27 mouse cellular contexts compared by ENCODE assay signal in genomic region chr1:181323134-181323533, GRCm38 (mm10). TPM values are rescaled to one million over a fixed set of nuclear protein-coding genes. Genes with fewer than 3 reads are reported as not detected.
DNase-seq lines count a peak whose midpoint lies in the region; ATAC-seq and TF ChIP-seq lines count a peak whose summit lies in the region.
"Had no signal": no experiment of that assay in that cellular context is flagged by ENCODE, and none has a peak within 500 bp of the region (broad histone marks: within the 10 kb centered on the region; RNA-seq: fewer than 3 reads in every experiment).

No protein-coding gene starts in this region.

- no peak for TF ChIP-seq CTCF in G1E (IDR thresholded peaks at IDR 0.05; ENCODE audit: low read depth, low read length)
- TF ChIP-seq CTCF in lung, postnatal 0 days (IDR thresholded peaks at IDR 0.05) = no peak

- peak overlapping the region; percentile 52 for H3K4me2 ChIP-seq in liver, embryonic 15.5 days
- H3K4me2 ChIP-seq in lung, postnatal 0 days (replicated peaks; ENCODE audit: low read depth, low read length) = no peak overlapping the region
- H3K4me2 ChIP-seq: forebrain, embryonic 12.5 days; hindbrain, embryonic 13.5 days; limb, embryonic 13.5 days; lung, embryonic 15.5 days; midbrain, embryonic 12.5 days; neural tube, embryonic 12.5 days had no signal

- WGBS in liver, embryonic 15.5 days (ENCODE audit: insufficient replicate concordance) = 34% methylated on average over 3 of the region's 3 CpGs
- 87% methylated on average over 3 of the region's 3 CpGs for WGBS in lung, postnatal 0 days

- H3K36me3 ChIP-seq in G1E (replicated peaks) = no peaks in the 10 kb centered on the region
- H3K36me3 ChIP-seq in liver, embryonic 15.5 days (replicated peaks) = no peaks in the 10 kb centered on the region
- H3K36me3 ChIP-seq in lung, postnatal 0 days (ENCODE audit: insufficient read depth, low read length) = no peaks in the 10 kb centered on the region
- H3K36me3 ChIP-seq: forebrain, embryonic 12.5 days; hindbrain, embryonic 13.5 days; limb, embryonic 13.5 days; lung, embryonic 15.5 days; midbrain, embryonic 12.5 days; neural tube, embryonic 12.5 days had no signal

- peak overlapping the region; percentile 87 for H3K27ac ChIP-seq in liver, embryonic 15.5 days (replicated peaks)
- H3K27ac ChIP-seq in lung, postnatal 0 days (ENCODE audit: low read length) = no peak overlapping the region
- H3K27ac ChIP-seq: forebrain, embryonic 12.5 days; heart, adult 2 months; hindbrain, embryonic 13.5 days; limb, embryonic 13.5 days; lung, embryonic 15.5 days; macrophage; midbrain, embryonic 12.5 days; neural tube, embryonic 12.5 days had no signal

- no peak for TF ChIP-seq EP300 in lung, postnatal 0 days (IDR thresholded peaks at IDR 0.05)

- peak; percentile 32 for DNase-seq in adrenal gland, adult 2 months
- DNase-seq in adrenal gland, postnatal 14 days = no peak
- no peak for DNase-seq in G1E (ENCODE audit: low spot score)
- no peak for DNase-seq in right cerebral cortex, postnatal 10 days (ENCODE audit: low spot score in 2 of 2)
- no peak for DNase-seq in lung, postnatal 0 days (ENCODE audit: low spot score)
- no peak for DNase-seq in gastrocnemius, postnatal 4 days (ENCODE audit: low spot score in 2 of 2)
- DNase-seq: cerebellum, adult 11 months; cerebellum, postnatal 14 days; embryo, embryonic 11 days; heart, adult 2 months; kidney, adult 2 months; kidney, postnatal 36 days; thymus, postnatal 36 days had no signal

- H3K9ac ChIP-seq in liver, embryonic 15.5 days = no peak overlapping the region
- H3K9ac ChIP-seq in lung, postnatal 0 days (replicated peaks; ENCODE audit: low read depth) = no peak overlapping the region
- H3K9ac ChIP-seq: forebrain, embryonic 12.5 days; hindbrain, embryonic 13.5 days; limb, embryonic 13.5 days; lung, embryonic 15.5 days; midbrain, embryonic 12.5 days; neural tube, embryonic 12.5 days had no signal

- peaks cover 38% of the 10 kb centered on the region for H3K4me1 ChIP-seq in G1E (ENCODE audit: insufficient read depth, low read depth, low read length)
- peaks cover 56% of the 10 kb centered on the region for H3K4me1 ChIP-seq in liver, embryonic 15.5 days (replicated peaks)
- H3K4me1 ChIP-seq in lung, postnatal 0 days (ENCODE audit: insufficient read depth, low read depth, low read length) = no peaks in the 10 kb centered on the region
- H3K4me1 ChIP-seq: forebrain, embryonic 12.5 days; hindbrain, embryonic 13.5 days; limb, embryonic 13.5 days; lung, embryonic 15.5 days; midbrain, embryonic 12.5 days; neural tube, embryonic 12.5 days had no signal

- H3K4me3 ChIP-seq in G1E (ENCODE audit: low read depth, low read length) = no peak overlapping the region
- H3K4me3 ChIP-seq in liver, embryonic 15.5 days (replicated peaks) = no peak overlapping the region
- no peak overlapping the region for H3K4me3 ChIP-seq in lung, postnatal 0 days (ENCODE audit: low read depth, low read length)
- H3K4me3 ChIP-seq: forebrain, embryonic 12.5 days; heart, adult 2 months; hindbrain, embryonic 13.5 days; limb, embryonic 13.5 days; lung, embryonic 15.5 days; midbrain, embryonic 12.5 days; neural tube, embryonic 12.5 days had no signal

- ATAC-seq in G1E (ENCODE audit: extremely low read depth, insufficient number of reproducible peaks, low FRiP score, poor library complexity, severe bottlenecking) = peak; percentile 78
- peak; percentile 82 for ATAC-seq in erythroblast, adult 5-6 weeks (replicated peaks; ENCODE audit: low FRiP score, poor library complexity, severe bottlenecking)
- ATAC-seq in liver, embryonic 15.5 days (ENCODE audit: insufficient read depth) = peak; percentile 96
- no peak for ATAC-seq in lung, postnatal 0 days
- ATAC-seq: CD4-positive, CD25-positive, alpha-beta regulatory T cell, adult 4 months; inflammation-experienced regulatory T-cells, adult 6 months had no signal

- H3K27me3 ChIP-seq in G1E (ENCODE audit: insufficient read depth, low read length) = no peaks in the 10 kb centered on the region
- 0 out of 2 replicates have a peak, but pooled peaks cover 3% of the 10 kb centered on the region for H3K27me3 ChIP-seq in liver, embryonic 15.5 days
- no peaks in the 10 kb centered on the region for H3K27me3 ChIP-seq in lung, postnatal 0 days (replicated peaks; ENCODE audit: insufficient read depth, low read length)
- H3K27me3 ChIP-seq: forebrain, embryonic 12.5 days; hindbrain, embryonic 13.5 days; limb, embryonic 13.5 days; lung, embryonic 15.5 days; midbrain, embryonic 12.5 days; neural tube, embryonic 12.5 days had no signal

- no peaks in the 10 kb centered on the region for H3K9me3 ChIP-seq in G1E (replicated peaks)
- no peaks in the 10 kb centered on the region for H3K9me3 ChIP-seq in liver, embryonic 15.5 days (replicated peaks)
- no peaks in the 10 kb centered on the region for H3K9me3 ChIP-seq in lung, postnatal 0 days (ENCODE audit: low read length)
- H3K9me3 ChIP-seq: limb, embryonic 13.5 days; lung, embryonic 15.5 days; neural tube, embryonic 12.5 days had no signal

RNA-seq across cellular contexts. Expression of gene Cnih3, which starts 29.3 kb away (rescaled TPM):
- not detected for total RNA-seq in adrenal gland, adult 2 months (2021)
- 0.03 TPM in 1 of 2 replicates, not detected in the other for polyA plus RNA-seq in adrenal gland, adult 2 months (2012; rRNA removed)
- not detected in 2 replicates for total RNA-seq in adrenal gland, postnatal 14 days (2021)
- not detected in 2 replicates for total RNA-seq in G1E (2014; fragmentation: Nextera tagmentation)
- total RNA-seq in G1E (2017) = 0.11 TPM in 1 of 2 replicates, not detected in the other
- not detected in 2 replicates for polyA plus RNA-seq in G1E (2012)
- total RNA-seq in erythroblast, adult 5-6 weeks (2015; ENCODE audit: low replicate concordance) = not detected in 2 replicates
- not detected in 2 replicates for total RNA-seq in erythroblast, adult 5-6 weeks (2017; ENCODE audit: low replicate concordance)
- polyA plus RNA-seq in liver, embryonic 15.5 days (2015; fragmentation: Nextera tagmentation; extraction: Ambion mirVana) = 0.03 TPM in 1 of 2 replicates, not detected in the other
- polyA plus RNA-seq in lung, postnatal 0 days (2015; fragmentation: Nextera tagmentation; extraction: Ambion mirVana) = 0.25 and 0.30 TPM in 2 replicates
- under 1 TPM in 1 of 2 experiments, not detected in 1; 0.17 TPM for total RNA-seq in gastrocnemius, postnatal 4 days (2021)
- total RNA-seq: gastrocnemius, adult 8-10 months; heart, adult 2 months; monocyte, adult 5-6 weeks had no signal
- polyA plus RNA-seq: CD4-positive, CD25-positive, alpha-beta regulatory T cell, adult 4 months; heart, embryonic 16.5 days; inflammation-experienced regulatory T-cells, adult 6 months; kidney, adult 2 months; macrophage had no signal
